17 mouse cellular contexts compared by ENCODE assay signal in the genomic region with DNA sequence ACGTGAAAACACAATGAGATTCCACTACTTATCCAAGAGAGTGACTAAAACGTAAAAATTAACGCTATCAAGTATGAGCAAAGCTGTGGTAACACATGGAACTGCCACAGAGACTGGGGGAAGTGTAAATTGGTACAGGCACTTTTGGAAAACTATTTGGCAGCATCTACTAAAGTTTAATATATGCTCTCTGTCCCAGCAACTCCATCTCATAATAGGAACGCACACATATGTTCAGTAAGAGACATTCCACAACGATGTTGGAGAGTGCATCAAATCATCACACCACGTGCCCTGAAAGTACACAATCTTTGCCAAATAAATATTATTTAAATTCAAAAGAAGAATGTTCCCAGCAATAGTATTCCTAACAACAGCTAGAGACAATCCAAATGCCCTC.
"Had no signal": no experiment of that assay in that cellular context is flagged by ENCODE, and none has a peak within 500 bp of the region (broad histone marks: within the 10 kb centered on the region; RNA-seq: fewer than 3 reads in every experiment).

No protein-coding gene starts in this region.

- H3K4me3 ChIP-seq: left cerebral cortex, adult 2 months; liver, embryonic 13.5 days; megakaryocyte, embryonic 14.5 days; midbrain, embryonic 10.5 days; midbrain, embryonic 13.5 days; myocyte; neural tube, embryonic 13.5 days had no signal

- DNase-seq: kidney, adult 9 months; kidney, postnatal 14 days; kidney, postnatal 4 days; layer of hippocampus, postnatal 36 days; liver, embryonic 13.5 days; lung, adult 2 months; retina, postnatal 1 day; thymus, adult 18-20 months; thymus, postnatal 36 days had no signal

- H3K4me2 ChIP-seq: liver, embryonic 13.5 days; midbrain, embryonic 13.5 days; neural tube, embryonic 13.5 days had no signal

- H3K27ac ChIP-seq: left cerebral cortex, adult 2 months; liver, embryonic 13.5 days; macrophage; midbrain, embryonic 10.5 days; midbrain, embryonic 13.5 days; neural tube, embryonic 13.5 days had no signal

- H3K9me3 ChIP-seq: liver, embryonic 13.5 days had no signal

- ATAC-seq: midbrain, embryonic 13.5 days; midbrain, embryonic 16.5 days had no signal

- H3K36me3 ChIP-seq: liver, embryonic 13.5 days; midbrain, embryonic 13.5 days; neural tube, embryonic 13.5 days had no signal

- H3K27me3 ChIP-seq: liver, embryonic 13.5 days; megakaryocyte, embryonic 14.5 days; midbrain, embryonic 13.5 days; neural tube, embryonic 13.5 days had no signal

- H3K4me1 ChIP-seq: liver, embryonic 13.5 days; megakaryocyte, embryonic 14.5 days had no signal

- H3K9ac ChIP-seq: liver, embryonic 13.5 days; midbrain, embryonic 13.5 days; neural tube, embryonic 13.5 days had no signal
